Mouse (Mus musculus): ENCODE data around the gene Baz1b. TPM values are rescaled to one million over a fixed set of nuclear protein-coding genes. Genes with fewer than 3 reads are reported as not detected.

The Baz1b gene
- total and polyA plus RNA-seq, 2 experiments from 2014 or later = 11.9 to 30.0 TPM

DNA sequence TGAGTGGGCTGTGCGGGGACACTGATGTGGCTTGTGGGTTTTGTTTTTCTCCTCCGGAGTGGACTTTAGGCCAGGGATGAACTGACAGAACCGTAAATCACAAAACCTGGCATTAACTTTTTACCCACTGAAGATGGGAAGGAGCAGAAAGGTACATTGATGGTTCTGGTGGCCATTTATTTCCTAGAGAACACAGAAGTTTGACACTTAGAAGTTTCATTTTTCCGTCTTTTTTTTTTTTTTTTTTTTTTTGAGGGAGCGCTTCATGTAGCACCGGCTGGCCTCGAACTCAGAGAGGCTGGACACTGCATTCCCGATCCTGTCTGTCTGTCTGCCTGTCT is 1.1 kb downstream of the Baz1b start:
- TF ChIP-seq CTCF (IDR thresholded peaks at IDR 0.05; ENCODE audit: low read depth) (no peak), EP300 (IDR thresholded peaks at IDR 0.05; ENCODE audit: low read depth) (no peak)
- Histone ChIP-seq H3K4me1 (ENCODE audit: control insufficient read depth, insufficient read depth) (peaks cover 28% of the 10 kb centered on the region), H3K36me3 (replicated peaks; ENCODE audit: control insufficient read depth, insufficient read depth, low read length) (peaks cover 4% of the 10 kb centered on the region; the same call in 1 of the 2 replicates), H3K4me3 (ENCODE audit: low read depth, low read length) (peak overlapping the region; percentile 96), H3K27ac (ENCODE audit: low read depth) (peak overlapping the region; percentile 95), H3K9ac (replicated peaks; ENCODE audit: low read depth, low read length) (peak overlapping the region; percentile 73), H3K4me2 (ENCODE audit: low read depth, low read length) (peak overlapping the region; percentile 65), H3K27me3 (ENCODE audit: control insufficient read depth, insufficient read depth, low read length) (no peaks in the 10 kb centered on the region), H3K9me3 (replicated peaks; ENCODE audit: control insufficient read depth, low read length) (peaks cover 3% of the 10 kb centered on the region; the same call in 1 of the 2 replicates)
- ATAC-seq (ENCODE audit: insufficient read depth, low read depth) (no peak), DNase-seq (ENCODE audit: low spot score) (no peak)
- under 1% methylated on average over 8 of the region's 8 CpGs for whole genome bisulfite sequencing

DNA sequence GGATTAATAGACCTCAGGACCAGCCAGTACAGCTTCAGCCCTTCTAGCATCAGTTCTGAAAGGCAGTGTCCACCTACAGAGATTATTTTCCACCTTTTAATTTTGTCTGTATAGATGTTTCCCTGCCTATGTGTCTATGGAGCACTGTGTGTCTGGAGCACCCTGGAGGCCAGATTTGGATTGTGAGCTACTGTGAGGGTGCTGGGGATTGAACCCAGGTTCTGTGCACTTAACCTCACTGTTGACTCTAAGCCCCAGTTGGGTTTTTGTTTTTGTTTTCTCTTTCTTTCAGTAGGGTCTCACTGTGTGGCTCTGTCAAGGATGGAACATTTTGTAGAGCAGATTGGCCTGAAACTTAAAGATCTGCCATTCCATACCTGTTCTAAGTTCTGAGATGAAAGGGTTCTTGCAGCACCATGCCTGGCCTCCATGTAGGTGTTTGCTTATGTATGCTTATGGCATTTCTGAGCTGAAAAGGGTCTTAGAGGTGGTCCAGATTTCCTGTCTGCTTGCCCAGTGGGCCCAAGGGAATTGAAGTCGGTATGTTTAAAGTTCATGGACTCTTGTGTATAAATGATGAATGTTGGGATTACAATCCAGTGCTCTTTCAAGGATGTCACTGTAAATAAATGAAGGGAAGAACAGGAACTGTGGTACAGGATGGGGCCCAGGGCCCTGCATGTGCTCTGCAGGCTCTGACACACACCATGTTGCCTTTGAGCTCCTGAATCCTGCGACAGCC is 2.4 kb downstream of the Baz1b start:
- Histone ChIP-seq H3K9ac (replicated peaks; ENCODE audit: low read depth, low read length) (no peak overlapping the region), H3K4me3 (ENCODE audit: low read depth, low read length) (peak overlapping the region; percentile 96), H3K36me3 (replicated peaks; ENCODE audit: control insufficient read depth, insufficient read depth, low read length) (peaks cover 9% of the 10 kb centered on the region; the same call in 1 of the 2 replicates), H3K27ac (ENCODE audit: low read depth) (no peak overlapping the region), H3K4me1 (ENCODE audit: control insufficient read depth, insufficient read depth) (peaks cover 28% of the 10 kb centered on the region), H3K27me3 (ENCODE audit: control insufficient read depth, insufficient read depth, low read length) (no peaks in the 10 kb centered on the region), H3K4me2 (ENCODE audit: low read depth, low read length) (peak overlapping the region; percentile 65), H3K9me3 (replicated peaks; ENCODE audit: control insufficient read depth, low read length) (peaks cover 3% of the 10 kb centered on the region; the same call in 1 of the 2 replicates)
- DNase-seq (ENCODE audit: low spot score) = no peak
- 62% methylated on average over 2 of the region's 2 CpGs for WGBS
- no peak for ATAC-seq (ENCODE audit: insufficient read depth, low read depth)
- TF ChIP-seq EP300 (IDR thresholded peaks at IDR 0.05; ENCODE audit: low read depth) (no peak), CTCF (IDR thresholded peaks at IDR 0.05; ENCODE audit: low read depth) (no peak)

DNA sequence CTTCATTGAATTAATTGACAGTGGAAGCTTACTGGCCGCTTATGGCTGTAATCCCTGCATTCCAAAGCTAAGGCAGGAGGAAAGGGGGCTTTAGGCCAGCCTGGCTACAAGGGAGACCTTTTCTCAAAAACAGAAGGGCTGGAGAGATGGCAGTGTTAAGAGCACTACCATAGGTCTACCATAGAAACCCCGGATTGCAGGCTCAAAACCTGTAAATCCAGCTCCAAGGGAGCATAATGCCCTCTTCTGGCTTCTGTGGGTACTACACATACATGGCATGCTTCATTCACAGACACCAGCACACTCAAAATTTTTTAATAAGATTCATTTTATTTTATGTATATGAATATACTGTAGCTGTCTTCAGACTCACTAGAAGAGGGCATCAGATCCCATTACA is 4.6 kb downstream of the Baz1b start:
- DNase-seq (ENCODE audit: low spot score) = peak; percentile 77
- no peak overlapping the region for H3K4me3 ChIP-seq (ENCODE audit: low read depth, low read length)
- H3K36me3 ChIP-seq (replicated peaks; ENCODE audit: control insufficient read depth, insufficient read depth, low read length) = peaks cover 21% of the 10 kb centered on the region
- 41% methylated on average over 2 of the region's 2 CpGs for WGBS
- H3K27me3 ChIP-seq (ENCODE audit: control insufficient read depth, insufficient read depth, low read length) = no peaks in the 10 kb centered on the region
- no peak overlapping the region for H3K9ac ChIP-seq (replicated peaks; ENCODE audit: low read depth, low read length)
- ATAC-seq (ENCODE audit: insufficient read depth, low read depth) = no peak
- no peak overlapping the region for H3K4me2 ChIP-seq (ENCODE audit: low read depth, low read length)
- H3K27ac ChIP-seq (ENCODE audit: low read depth) = no peak overlapping the region
- no peaks in the 10 kb centered on the region for H3K9me3 ChIP-seq (replicated peaks; ENCODE audit: control insufficient read depth, low read length)
- peaks cover 20% of the 10 kb centered on the region for H3K4me1 ChIP-seq (ENCODE audit: control insufficient read depth, insufficient read depth)
- no peak for TF ChIP-seq EP300 (IDR thresholded peaks at IDR 0.05; ENCODE audit: low read depth)
- peak; percentile 79 for TF ChIP-seq CTCF (IDR thresholded peaks at IDR 0.05; ENCODE audit: low read depth)

- no peaks in the 10 kb centered on the region for H3K9me3 ChIP-seq (replicated peaks; ENCODE audit: control insufficient read depth, low read length)
- DNase-seq (ENCODE audit: low spot score) (no peak), ATAC-seq (ENCODE audit: insufficient read depth, low read depth) (no peak)
- peaks cover 21% of the 10 kb centered on the region for H3K36me3 ChIP-seq (replicated peaks; ENCODE audit: control insufficient read depth, insufficient read depth, low read length)
- peaks cover 20% of the 10 kb centered on the region for H3K4me1 ChIP-seq (ENCODE audit: control insufficient read depth, insufficient read depth)
- no peaks in the 10 kb centered on the region for H3K27me3 ChIP-seq (ENCODE audit: control insufficient read depth, insufficient read depth, low read length)
- WGBS = 79% methylated on average over 1 of the region's 1 CpGs
- H3K4me2 ChIP-seq (ENCODE audit: low read depth, low read length) = no peak overlapping the region
- H3K4me3 ChIP-seq (ENCODE audit: low read depth, low read length) = no peak overlapping the region
- no peak overlapping the region for H3K9ac ChIP-seq (replicated peaks; ENCODE audit: low read depth, low read length)
- no peak for TF ChIP-seq CTCF (IDR thresholded peaks at IDR 0.05; ENCODE audit: low read depth)
- no peak for TF ChIP-seq EP300 (IDR thresholded peaks at IDR 0.05; ENCODE audit: low read depth)
- no peak overlapping the region for H3K27ac ChIP-seq (ENCODE audit: low read depth)
These were observed 5.4 kb downstream of the Baz1b start for GRCm38 (mm10) chr5:135192431-135192830.

- 58% methylated on average over 6 of the region's 6 CpGs for WGBS
These were observed 9.3 kb downstream of the Baz1b start for GRCm38 (mm10) chr5:135196367-135196766.

More at GRCm38 (mm10) chr5:135196367-135196766, 9.3 kb downstream of the Baz1b start:
- TF ChIP-seq EP300 (IDR thresholded peaks at IDR 0.05; ENCODE audit: low read depth) (no peak), CTCF (IDR thresholded peaks at IDR 0.05; ENCODE audit: low read depth) (no peak)
- Histone ChIP-seq H3K4me3 (ENCODE audit: low read depth, low read length) (no peak overlapping the region), H3K27ac (ENCODE audit: low read depth) (no peak overlapping the region), H3K9me3 (replicated peaks; ENCODE audit: control insufficient read depth, low read length) (no peaks in the 10 kb centered on the region), H3K4me1 (ENCODE audit: control insufficient read depth, insufficient read depth) (no peaks in the 10 kb centered on the region), H3K9ac (replicated peaks; ENCODE audit: low read depth, low read length) (no peak overlapping the region), H3K27me3 (ENCODE audit: control insufficient read depth, insufficient read depth, low read length) (no peaks in the 10 kb centered on the region), H3K4me2 (ENCODE audit: low read depth, low read length) (no peak overlapping the region), H3K36me3 (replicated peaks; ENCODE audit: control insufficient read depth, insufficient read depth, low read length) (peaks cover 43% of the 10 kb centered on the region)
- ATAC-seq (ENCODE audit: insufficient read depth, low read depth) (no peak), DNase-seq (ENCODE audit: low spot score) (peak; percentile 33)
